Mouse (Mus musculus) cerebellum, adult 2 months (tissue): Measurements from ENCODE around the gene N4bp2l1. TPM values are rescaled to one million over a fixed set of nuclear protein-coding genes. Genes with fewer than 3 reads are reported as not detected.

Experiments
- DNase-seq, 2 experiments: peaks; one replicate each; pipeline ENCODE4 v3.0.0; 2021
- H3K27ac ChIP-seq: fragments of 200-500 bp; 2 replicates; pipeline ENCODE4 v1.5.1; 2012; ENCODE audit warnings: low read length, control low read depth, inconsistent platforms; ENCODE audit not compliant: insufficient read depth
- H3K27me3 ChIP-seq: fragments of 200-500 bp; 2 replicates; pipeline ENCODE4 v1.6.1; 2012; ENCODE audit warnings: inconsistent platforms, mild to moderate bottlenecking, low read length, moderate library complexity; ENCODE audit not compliant: control insufficient read depth, insufficient read depth
- H3K4me1 ChIP-seq: fragments of 200-500 bp; 2 replicates; pipeline ENCODE4 v1.6.1; 2011; ENCODE audit warnings: low read length; ENCODE audit not compliant: control insufficient read depth, insufficient read depth
- H3K4me3 ChIP-seq: fragments of 200-500 bp; replicated peaks from 2 replicates; pipeline ENCODE3; 2011; ENCODE audit warnings: mild to moderate bottlenecking, low read depth, low read length, control low read depth; ENCODE audit not compliant: insufficient read depth
- CTCF ChIP-seq: fragments of 200-500 bp; IDR thresholded peaks from 2 replicates; pipeline ENCODE4 v1.5.1; 2011; ENCODE audit warnings: low read depth, mild to moderate bottlenecking, control low read depth, low read length, moderate library complexity, borderline replicate concordance; ENCODE audit not compliant: insufficient read depth
- POLR2A ChIP-seq: fragments of 200-500 bp; IDR thresholded peaks from 2 replicates; pipeline ENCODE4 v1.6.1; 2011; ENCODE audit warnings: low read length, control low read depth, borderline replicate concordance; ENCODE audit not compliant: insufficient read depth
- WGBS: fragments of 180-500 bp; shearing (Covaris S2); methylation state at CpG from one replicate; pipeline ENCODE4 v1.1.7; 2018; 5-methylcytosine and 5-hydroxymethylcytosine counted together
- polyA plus RNA-seq: library from polyadenylated mRNA; depleted of rRNA; stranded (reverse); fragments of >200 nt; gene quantifications from 2 replicates; pipeline ENCODE4 v1.2.3, GENCODE M21; 2012; rRNA removed

The N4bp2l1 gene
- polyA plus RNA-seq, 1 experiment: 45.7 TPM

GRCm38 (mm10) chr5:150543184-150543583, 53.8 kb downstream of the N4bp2l1 start:
- WGBS: 75% methylated on average over 2 of the region's 2 CpGs
- Histone ChIP-seq H3K27ac (no peak overlapping the region), H3K4me3 (no peak overlapping the region), H3K4me1 (no peaks in the 10 kb centered on the region), H3K27me3 (no peaks in the 10 kb centered on the region)
- DNase-seq: no peak
- TF ChIP-seq CTCF (no peak), POLR2A (no peak)

GRCm38 (mm10) chr5:150541302-150541701, 55.7 kb downstream of the N4bp2l1 start:
- no peak for DNase-seq
- Histone ChIP-seq H3K27me3 (no peaks in the 10 kb centered on the region), H3K4me3 (no peak overlapping the region), H3K27ac (no peak overlapping the region), H3K4me1 (no peaks in the 10 kb centered on the region)
- WGBS: 93% methylated on average over 1 of the region's 1 CpGs
- TF ChIP-seq POLR2A (no peak), CTCF (no peak)

DNA sequence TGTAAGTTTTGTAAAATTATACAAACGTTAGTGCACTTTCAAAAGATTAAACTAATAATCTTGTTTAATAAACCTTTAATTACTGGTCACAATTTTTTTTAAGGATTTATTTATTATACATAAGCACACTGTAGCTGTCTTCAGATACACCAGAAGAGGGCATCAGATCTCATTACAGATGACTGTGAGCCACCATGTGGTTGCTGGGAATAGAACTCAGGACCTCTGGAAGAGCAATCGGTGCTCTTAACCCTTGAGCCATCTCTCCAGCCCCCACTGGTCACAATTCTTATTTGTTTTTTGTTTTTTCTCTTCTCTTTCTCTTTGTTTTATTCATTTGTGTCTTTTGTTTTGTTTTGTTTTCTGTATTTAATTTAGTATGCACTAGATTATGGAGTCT, 71.7 kb downstream of the N4bp2l1 start:
- no peak for DNase-seq
- Histone ChIP-seq H3K27ac (no peak overlapping the region), H3K27me3 (no peaks in the 10 kb centered on the region), H3K4me1 (no peaks in the 10 kb centered on the region), H3K4me3 (no peak overlapping the region)
- TF ChIP-seq CTCF (no peak), POLR2A (no peak)
- WGBS: 84% methylated on average over 2 of the region's 2 CpGs

DNA sequence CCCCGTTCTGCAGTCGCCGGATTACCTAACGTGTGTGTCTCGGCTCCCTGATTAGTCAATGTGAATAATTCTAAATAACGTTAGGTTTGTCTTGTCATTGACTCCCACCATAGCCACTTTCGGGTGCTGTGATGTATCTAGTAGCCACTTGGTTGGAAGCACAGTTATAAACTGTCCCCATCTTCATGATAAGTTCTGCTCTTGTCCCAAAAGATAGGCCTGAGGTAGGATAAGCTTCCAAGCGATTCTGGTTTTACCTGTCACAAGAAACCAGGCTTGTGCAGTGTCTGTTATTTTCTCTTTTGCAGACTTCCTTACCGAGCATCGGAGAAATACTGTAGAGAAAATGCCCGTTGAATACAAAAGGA, 74.1 kb downstream of the N4bp2l1 start:
- no peaks in the 10 kb centered on the region for H3K4me1 ChIP-seq
- peak overlapping the region; percentile 55 for H3K4me3 ChIP-seq
- H3K27ac ChIP-seq: no peak overlapping the region
- no peaks in the 10 kb centered on the region for H3K27me3 ChIP-seq
- WGBS: 5% methylated on average over 11 of the region's 11 CpGs
- DNase-seq: no peak
- no peak for TF ChIP-seq POLR2A
- TF ChIP-seq CTCF: no peak

DNA sequence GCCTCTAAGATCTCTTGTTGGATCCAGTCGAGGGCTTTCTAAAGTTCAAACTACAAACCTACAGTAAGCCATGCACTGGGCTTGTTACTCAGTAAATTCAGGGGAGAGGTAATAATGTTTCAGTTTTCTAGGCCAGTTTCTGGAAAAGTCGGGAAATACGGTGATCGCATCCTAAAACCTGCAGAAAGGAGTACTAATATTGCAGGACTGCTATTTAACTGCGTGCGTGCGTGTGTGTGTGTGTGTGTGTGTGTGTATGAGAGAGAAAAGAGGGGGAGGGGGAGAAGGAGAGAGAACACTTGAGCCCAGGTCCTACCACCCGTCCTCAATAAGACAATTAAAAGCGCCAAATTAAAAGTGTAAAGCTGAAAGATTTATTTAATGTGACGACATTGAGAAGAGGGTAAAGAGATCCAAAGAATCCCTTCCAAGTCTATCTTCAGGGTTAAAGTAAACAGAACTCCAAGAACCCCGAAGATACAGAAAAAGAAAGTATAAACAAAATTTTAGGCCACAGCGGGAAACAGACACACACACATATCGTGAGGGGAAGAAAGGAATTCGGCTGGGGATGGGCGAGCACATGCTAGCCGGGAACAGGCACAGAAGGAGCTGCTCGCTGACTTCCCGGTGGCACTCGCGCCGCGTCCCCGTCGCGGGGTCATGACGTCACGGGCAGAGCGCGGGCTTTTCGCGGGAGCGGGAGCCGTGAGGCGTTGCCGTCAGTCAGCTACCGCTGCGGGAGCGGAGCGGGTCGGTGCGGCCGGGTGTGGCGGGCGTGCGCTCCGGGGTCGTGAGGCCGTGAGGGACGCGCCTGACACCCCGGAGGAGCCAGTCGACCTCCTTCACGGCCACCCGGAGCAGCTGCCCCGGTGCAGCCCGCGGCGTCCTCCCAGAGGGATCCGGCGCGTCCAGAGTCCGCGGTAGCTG, 74.8 kb downstream of the N4bp2l1 start, which contains the start of gene Brca2:
TSS of gene Brca2 (plus strand) at position 694 of the 930 bp plus-strand sequence.
- TF ChIP-seq CTCF: no peak
- TF ChIP-seq POLR2A: peak; percentile 92
- 3% methylated on average over 63 of the region's 63 CpGs for WGBS
- H3K27me3 ChIP-seq: no peaks in the 10 kb centered on the region
- no peaks in the 10 kb centered on the region for H3K4me1 ChIP-seq
- DNase-seq: peak; percentile 92 to 94
- peak within 1 kb of the TSS; percentile 55 for H3K4me3 ChIP-seq
- no peak within 1 kb of the TSS for H3K27ac ChIP-seq

Other genes starting within 250 kb of the N4bp2l1 start
- gene Zar1l, start 79.0 kb downstream of the N4bp2l1 start, polyA plus RNA-seq: not detected in 2 replicates
- gene Brca2, start 74.6 kb downstream of the N4bp2l1 start, polyA plus RNA-seq: 5.4 and 7.1 TPM in 2 replicates
- gene N4bp2l2, start 69.0 kb upstream of the N4bp2l1 start, polyA plus RNA-seq: 34.3 and 37.3 TPM in 2 replicates
- 27.2 and 27.6 TPM in 2 replicates for gene Pds5b, start 76.6 kb upstream of the N4bp2l1 start, polyA plus RNA-seq